Mouse (Mus musculus) Muller cell, postnatal 12 days (primary cell): ENCODE measurements around the gene Wnt1.
"Not testable (repeated sequence)": the region's sequence is repeated elsewhere in the genome, so short reads cannot be mapped to it uniquely, and the experiment has no call there.

ENCODE experiments used
- DNase-seq: peaks from one replicate; pipeline ENCODE4 v3.0.0-alpha.2; 2015; ENCODE audit errors: inconsistent ontology term

Gene Wnt1

DNA sequence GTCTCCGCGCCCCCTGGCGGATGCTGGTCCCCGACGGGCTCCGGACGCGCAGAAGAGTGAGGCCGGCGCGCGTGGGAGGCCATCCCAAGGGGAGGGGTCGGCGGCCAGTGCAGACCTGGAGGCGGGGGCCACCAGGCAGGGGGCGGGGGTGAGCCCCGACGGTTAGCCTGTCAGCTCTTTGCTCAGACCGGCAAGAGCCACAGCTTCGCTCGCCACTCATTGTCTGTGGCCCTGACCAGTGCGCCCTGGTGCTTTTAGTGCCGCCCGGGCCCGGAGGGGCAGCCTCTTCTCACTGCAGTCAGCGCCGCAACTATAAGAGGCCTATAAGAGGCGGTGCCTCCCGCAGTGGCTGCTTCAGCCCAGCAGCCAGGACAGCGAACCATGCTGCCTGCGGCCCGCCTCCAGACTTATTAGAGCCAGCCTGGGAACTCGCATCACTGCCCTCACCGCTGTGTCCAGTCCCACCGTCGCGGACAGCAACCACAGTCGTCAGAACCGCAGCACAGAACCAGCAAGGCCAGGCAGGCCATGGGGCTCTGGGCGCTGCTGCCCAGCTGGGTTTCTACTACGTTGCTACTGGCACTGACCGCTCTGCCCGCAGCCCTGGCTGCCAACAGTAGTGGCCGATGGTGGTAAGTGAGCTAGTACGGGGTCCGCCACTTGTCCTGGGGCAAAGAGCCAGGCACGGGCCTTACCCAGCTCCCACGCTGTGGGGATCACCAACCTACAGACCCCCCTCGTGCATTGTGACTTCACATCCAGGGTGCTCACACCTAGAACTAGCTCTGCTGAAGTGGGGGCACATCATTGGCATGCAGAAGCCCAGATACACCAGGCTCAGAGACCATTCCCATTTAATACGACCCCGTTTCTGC lies at the start of gene Wnt1:
Gene Wnt1, plus strand, starts transcription at position 197 of the 875 bp plus-strand sequence.
- peak; percentile 61 for DNase-seq

DNA sequence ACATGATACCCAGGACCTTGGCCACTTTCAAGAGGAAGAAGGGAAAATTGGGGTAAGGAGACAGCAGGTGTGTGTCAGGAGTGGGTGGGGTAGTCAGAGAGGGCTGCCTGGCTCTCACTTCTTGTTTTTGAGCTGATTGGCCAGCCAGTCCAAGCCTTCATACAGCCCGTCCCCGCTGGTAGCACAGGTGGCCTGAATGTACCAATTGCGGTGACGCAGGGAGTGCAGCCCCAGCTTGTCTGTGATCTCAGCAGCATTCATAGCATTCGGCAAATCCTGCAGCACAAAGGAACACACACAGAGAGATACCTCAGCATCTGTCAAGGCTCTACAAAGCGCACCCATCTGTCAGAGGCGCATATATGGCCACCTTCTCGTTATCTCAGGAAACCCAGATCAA lies 49.4 kb upstream of the Wnt1 start:
- no peak for DNase-seq

DNA sequence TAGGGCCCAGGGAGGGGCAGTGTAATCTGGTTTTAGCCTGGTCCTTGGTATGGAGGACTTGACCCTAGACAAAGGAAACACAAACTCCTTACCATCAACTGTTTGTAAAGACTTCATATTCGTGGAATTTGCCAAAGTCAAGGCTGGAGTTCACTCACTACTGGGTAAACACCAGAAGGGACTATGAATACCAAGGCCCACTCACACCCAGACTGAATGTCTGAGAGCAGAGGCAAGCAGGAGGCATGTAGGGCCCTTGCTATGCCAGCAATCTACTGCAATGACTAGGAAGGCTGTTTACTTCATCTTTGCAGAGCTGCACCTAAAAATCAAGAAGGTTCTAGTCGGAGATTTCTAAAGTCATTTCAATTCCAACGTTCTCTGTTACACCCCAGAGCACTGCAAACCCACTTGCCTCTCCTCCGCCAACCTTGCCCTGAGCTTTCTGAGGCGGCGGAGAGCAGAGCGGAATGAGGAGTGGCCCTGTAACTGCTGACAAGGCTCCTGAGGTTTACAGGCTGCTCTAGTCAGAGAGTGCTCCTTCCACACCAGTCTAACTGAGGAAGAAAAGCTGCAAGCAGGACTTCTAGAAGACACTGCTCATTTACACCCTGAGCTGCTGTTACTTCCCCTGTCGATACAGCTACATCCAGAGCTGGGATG lies 46.8 kb upstream of the Wnt1 start:
- no peak for DNase-seq

DNA sequence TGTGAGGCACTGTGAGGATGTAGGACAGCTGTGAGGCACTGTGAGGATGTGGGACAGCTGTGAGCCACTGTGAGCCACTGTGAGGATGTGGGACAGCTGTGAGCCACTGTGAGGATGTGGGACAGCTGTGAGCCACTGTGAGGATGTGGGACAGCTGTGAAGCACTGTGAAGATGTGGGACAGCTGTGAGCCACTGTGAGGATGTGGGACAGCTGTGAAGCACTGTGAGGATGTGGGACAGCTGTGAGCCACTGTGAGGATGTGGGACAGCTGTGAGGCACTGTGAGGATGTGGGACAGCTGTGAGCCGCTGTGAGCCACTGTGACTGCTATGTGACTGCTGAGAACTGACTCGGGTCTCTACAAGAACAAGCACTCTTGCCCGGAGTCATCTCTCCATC lies 45.8 kb upstream of the Wnt1 start:
- not testable (repeated sequence) for DNase-seq

DNA sequence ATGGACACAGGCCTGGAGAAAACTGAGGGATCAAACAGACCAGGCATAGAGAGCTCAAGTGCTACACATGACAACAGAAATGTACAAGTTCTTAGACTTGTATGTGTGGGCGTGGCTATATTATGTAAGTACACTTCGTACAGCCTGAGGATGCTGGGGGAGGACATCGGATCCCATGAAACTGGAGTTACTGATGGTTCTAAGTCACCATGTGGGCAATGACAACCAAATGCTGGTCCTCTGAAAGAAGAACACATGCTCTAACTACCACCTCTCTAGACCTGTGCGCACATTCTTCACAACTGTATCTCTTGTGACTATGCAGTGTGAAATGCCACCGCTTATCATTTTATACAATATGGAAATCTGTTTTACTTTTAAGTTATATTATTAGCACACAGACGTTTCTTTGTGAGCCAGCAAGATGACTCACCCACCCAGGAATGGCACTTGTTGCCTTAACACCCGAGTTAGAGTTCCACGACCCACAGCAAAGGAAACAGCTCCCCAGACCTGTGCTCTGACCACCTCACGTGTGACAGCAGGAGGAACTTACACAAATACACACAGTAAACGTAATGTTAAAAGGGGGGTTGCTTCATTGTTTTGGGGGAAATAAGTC lies 43.2 kb upstream of the Wnt1 start:
- peak; percentile 18 for DNase-seq

DNA sequence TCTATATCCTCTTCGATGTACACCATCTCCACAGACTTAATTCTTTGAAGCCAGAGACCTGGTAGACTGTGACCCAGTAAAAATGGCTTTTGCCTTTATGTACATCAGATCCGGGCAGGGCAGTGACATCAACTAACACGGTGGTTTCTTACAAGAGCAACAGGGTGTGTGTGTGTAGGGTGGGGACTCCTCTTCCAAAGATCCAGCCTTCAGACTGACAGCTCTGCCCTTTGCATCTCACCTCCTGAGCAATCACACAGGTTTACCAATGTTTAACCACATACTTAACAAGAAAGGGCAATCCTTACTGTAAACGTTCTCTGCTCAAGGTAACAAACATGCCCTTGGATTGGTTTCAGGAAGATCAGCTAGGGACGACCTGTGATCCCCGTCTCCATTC lies 42.4 kb upstream of the Wnt1 start:
- no peak for DNase-seq

DNA sequence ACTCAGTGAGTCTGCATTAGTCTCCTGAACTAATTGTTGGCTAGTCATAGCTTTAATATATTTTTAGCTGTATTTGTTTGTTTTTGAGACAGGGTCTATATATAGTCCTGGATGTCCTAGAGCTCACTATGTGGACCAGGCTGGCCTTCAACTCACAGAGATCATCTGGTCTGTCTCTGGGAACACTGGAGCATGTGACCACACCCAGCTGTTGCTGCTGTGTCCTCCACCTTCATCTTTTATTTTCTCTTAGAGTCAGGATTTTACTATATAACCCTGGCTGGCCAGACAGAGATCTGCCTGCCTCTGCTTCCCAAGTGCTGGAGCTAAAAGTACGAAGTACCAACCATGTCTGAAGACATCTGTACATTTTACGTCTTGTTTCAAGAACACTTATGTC lies 40.6 kb upstream of the Wnt1 start:
- no peak for DNase-seq

DNA sequence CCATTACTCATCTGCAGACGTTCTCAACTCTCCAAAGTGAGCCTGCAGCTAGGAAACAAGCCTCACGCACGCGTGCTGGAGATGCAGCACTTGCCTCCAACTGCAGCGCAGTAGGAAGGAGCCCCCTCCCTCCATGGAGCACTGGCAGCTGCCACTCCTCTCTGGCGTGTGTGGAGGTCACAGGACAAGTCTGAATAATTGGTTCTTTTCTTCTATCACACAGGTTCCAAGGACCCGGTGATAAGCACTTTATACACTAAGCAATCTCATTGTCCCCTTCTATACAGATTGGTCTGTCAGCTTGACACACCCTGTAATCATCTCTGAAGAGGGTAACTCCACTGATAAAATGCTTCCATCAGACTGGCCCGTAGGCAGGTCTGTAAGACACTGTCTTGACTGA lies 36.6 kb upstream of the Wnt1 start:
- DNase-seq, result no peak

DNA sequence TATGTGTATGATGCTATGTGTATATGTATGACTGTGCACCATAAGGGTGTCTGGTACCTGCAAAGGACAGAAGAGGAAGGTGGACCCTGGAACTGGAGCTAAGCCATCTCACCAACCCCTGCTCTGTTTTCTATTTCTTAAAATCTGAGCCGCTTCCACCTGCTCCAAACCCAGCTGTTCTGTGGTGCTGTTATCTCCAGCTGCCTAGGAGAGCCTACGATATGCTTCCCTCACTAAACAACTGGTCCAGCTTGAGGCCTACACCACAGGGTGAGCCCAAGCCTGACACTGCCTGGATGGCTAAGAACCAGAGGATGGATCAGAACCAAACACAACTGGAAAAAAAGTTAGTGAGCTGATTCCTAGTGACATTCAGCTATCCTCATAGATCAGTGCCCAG lies 35.5 kb upstream of the Wnt1 start:
- no peak for DNase-seq

DNA sequence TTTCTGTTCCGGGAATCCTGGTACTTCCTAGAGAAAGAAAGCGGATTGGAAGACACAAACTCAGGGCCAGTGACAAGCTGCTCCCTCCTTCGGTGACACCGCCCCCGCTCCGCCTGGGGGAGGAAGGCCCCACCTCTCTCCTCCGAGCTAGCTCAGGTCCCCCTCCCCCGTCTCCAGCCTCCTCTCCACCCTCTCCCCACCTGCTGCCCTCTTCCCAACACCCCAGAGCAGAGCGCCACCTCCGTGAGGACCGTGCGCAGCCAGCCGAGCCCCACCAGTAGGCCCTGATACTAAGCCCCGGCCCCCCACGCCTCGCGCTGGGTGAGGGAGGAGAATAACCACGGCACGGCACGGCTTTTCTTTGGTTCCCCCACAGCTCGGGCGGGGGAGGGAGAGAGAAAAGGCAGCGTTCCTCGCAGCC lies 27.4 kb upstream of the Wnt1 start:
- peak; percentile 94 for DNase-seq

DNA sequence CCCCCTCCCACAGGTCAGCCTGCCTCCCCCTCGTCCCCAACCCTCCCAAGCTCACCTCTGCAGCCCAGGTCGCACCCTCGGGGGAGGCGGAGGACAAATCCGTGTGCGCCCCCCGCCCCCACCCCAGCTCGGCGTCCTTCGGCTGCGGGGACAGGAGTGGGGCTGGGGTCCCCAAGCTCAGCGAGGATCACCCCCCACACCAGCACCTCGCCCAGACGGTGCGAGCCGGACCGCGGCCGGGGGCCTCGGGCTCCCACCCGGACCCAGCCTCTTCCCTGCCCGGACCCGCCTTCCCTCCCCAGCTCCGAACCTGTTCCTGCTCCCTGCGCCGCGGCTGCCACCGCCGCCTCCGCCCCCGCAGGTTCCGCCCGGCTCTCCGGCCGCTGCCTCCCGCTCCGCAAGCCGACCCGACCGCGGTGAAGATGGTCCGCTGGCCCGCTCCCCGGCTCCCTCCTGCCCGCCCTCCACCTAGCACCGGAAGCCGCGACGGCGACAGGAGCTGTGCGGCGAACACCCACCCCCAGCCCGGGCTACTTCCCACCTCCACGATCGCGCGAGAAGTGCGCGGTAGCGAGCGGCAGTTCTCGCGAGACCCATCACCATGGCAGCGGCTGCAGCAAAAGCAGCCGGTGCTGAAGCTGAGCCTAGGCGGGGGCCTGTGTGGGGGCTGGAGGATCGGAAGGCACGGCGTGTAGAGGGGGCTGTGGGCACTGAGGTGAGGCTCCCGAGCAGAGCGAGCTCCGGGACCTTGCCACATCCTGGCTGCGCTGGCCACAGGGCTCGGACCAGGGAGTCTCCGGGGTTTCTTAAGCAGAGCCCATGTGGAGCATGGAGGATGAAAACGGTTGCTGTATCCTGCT lies 26.8 kb upstream of the Wnt1 start, which contains the start of gene Arf3:
Gene Arf3, minus strand, starts transcription at position 545 of the 860 bp plus-strand sequence.
- DNase-seq, result peak; percentile 96

DNA sequence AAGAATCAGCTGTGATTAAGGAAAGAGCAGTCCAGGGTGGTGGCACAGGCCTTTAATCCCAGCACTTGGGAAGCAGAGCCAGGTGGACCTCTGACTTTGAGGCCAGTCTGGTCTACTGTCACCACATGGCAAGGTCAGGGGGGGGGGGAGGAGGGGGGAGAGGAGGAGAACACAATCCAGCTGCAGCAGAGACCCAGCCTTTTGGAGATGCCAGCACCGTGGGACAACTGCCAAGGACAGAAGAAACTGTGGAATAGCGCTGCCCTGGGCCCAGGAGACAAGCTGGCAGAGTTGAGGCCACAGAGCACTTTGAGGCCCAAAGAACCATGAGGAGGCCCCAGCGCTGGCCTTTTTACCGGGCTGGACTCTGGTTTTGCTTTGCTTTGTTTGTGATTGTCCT lies 23.7 kb upstream of the Wnt1 start:
- DNase-seq, result no peak

DNA sequence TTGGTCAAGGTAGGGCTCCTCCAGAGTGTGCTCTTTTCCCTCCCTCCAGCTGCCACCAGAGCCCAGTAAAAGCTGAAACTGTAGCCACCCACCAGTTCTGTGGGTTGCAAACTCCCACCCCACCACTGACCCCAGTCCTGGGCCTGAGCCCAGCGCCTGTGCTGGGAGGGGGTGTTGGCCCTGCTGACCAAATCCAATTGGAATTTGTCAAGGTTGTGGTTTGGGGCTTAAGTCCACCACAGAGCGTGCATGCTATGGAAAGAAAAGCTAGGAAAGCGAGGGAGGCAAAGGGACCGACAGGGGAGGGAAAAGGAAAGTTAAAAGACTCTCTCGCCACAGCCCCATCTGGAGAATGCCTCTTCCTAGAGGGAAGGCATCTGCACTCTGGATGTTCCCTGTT lies 21.4 kb upstream of the Wnt1 start:
- peak; percentile 73 for DNase-seq

DNA sequence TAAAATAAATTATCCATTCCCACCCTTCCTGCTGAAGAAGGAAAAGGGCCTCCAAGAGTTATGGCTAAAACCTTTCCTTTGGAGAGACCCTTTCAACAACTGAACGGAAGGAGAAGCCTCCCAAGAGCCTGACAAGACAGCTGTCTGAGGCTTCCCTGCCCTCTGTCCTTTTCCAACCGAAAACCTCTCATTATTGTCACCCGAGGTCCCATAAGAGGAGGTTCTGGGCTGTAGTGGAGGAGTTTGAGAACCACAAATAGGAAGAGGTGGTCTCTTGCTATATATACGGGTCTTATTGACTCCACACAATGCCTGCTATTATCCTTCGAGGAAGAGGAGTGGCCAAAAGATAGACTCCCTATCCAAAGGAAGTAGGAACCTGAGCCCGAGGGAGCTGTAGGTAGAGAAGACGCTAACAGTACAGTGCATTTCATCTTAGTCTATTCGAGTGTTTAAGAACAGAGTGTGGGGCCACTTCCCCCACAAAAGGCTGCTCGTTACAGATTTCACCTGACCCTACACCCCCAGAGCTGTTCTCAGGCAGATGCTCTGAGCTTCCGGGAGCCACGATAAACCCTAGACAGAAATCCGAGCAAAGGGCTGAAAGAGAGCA lies 17.7 kb upstream of the Wnt1 start:
- no peak for DNase-seq

DNA sequence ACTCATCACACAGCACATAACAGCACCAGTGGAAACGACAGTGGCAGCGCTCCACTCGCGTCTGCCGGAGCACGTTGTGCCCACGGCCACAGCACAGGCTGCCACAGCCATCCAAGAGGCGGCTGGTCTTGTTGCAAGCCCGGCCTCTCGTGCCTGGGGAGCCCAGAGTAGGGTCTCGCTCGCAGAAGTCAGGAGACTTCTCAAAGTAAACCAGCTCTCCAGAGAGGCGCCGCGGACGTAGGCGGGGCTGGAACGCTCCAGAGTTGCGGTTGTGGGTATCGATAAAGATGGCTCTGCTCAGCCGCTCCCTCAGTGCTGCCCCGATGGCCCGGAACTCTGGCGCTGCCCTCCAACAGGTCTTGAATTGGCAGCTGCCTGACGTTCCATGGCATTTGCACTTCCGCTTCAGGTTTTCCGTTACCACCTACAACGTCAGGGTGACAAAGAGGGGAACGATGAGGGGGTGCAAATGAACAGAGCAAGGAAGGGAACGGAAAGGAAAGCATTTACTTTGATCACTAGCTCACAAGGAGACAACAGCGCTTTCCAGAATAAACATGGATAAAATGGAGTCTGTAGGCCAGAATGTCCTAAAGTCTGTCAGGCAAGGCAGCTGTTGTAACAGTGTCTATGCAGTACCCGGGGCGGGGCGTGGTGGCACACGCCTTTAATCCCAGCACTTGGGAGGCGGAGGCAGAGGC lies 17.0 kb upstream of the Wnt1 start:
- DNase-seq, result no peak

DNA sequence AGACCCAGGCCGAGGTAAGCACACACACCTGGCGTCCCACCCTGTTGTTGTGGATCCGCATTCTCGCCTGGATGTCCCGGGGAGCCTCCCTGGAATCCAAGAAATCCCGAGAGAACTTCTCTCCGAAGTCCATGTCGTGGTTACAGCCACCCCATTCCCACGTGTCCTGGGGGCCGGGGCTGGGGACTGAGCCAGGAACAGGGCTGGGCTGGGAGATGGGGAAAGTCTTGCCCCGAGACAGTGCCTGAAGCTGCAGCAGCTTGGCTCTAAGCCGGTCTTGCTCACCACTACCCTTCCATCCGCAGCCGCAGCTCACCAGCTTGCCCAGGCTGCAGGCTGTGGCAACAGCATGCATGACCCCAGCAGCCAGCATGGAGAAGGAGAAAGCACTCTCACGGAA lies 15.6 kb upstream of the Wnt1 start:
- DNase-seq, result no peak

DNA sequence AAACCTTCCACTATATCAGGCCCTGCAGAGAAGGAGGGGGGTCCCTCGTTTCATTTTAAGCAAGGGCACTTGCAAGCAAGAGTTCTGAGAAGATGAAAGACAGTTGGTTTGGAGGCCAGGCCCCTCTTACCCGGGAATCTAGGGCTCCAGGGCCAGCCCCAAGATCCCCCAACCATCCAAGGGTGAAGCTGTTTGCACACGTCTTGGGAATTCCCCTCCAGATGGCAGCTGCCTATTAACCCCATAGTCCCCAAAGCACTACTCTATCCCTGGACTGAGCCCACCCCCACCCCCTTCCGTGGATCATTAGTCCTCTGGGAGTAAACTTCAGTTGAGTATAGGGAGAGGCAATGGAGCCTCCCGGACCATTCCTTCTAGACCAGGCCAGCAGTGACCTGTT lies 14.1 kb upstream of the Wnt1 start:
- DNase-seq, result no peak

DNA sequence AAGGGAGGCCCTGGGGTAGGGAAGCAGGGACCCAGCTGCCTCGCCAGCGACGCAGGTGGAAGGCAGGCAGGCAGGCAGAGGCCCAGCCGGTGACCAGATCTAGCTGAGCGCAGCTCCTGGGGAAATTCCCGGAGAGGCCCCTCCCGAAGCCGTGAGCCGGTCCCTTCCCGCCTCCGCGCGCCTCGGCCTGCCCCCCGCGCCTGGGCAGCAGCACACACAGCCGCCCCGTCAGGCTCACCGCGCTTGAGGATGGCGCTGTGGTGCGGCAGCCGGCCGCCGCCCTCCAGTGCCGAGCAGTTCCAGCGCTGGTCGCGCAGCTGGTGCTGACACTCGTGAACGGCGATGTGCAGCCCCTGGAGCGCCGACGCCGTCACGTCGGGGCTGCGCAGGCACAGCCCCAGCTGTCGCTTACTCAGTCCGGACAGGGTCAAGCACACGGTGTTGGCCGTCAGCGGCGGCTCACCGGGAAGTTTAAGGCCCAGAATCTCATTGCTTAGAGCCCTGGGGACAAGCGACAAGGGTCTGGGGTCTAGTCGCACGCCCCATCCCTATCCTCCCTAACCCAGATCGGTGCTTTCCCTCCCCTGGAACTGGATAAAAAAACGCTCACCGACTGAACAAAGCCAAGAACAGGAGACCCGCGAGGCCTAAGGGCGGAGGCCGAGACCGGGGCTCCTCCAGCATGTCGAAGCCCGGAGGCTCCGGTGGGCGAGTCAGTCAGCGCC lies 13.2 kb upstream of the Wnt1 start:
- DNase-seq, result no peak

DNA sequence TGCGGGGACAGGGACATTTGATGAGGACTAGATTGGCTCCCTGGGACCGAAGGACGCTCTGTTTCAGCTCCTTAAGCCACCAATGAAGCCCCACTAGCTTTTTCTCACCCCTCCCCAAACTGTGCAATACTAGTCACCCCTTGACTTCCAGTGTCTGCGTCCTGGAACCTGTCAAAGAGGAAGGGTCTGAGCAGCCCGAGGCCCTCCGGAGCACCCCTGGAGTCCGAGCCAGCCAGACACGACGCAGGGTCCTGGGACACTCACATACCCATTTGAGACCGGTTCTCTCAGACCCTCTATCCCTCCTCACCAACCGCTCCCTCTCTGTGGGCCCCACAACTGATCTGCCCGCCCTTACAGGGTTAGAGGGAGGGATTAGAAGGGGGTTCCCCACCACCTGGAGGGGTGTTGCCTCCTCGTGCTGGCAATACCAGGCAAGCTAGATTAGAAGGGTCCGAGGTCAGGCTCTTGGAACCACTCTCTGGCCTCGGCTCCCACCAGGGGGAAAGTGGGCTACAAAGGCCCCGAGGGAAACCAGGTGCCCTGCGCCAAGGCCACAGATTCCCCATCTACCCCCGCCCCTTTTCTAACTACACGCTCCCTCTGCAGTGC lies 12.5 kb upstream of the Wnt1 start:
- DNase-seq, result no peak

DNA sequence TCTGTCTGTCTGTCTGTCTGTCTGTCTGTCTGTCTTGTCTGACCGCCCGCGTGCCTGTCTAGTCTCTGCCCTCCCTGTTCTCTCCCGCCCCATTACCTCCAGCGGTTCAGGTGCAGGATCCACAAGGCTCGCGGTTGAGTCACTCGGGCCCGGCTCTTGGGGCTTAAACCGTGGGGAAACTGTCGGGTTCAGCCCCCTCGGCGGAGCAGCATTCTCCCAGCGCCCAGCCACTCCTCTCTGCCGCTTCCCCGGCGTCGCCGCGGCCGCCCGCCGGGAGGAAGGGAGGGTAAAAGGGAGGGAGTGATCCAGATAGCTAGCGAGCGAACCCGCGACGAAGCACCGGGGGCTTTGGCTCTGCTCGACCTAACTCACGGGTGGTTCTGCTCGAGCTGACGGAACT lies 11.9 kb upstream of the Wnt1 start, which contains the start of gene Wnt10b:
Gene Wnt10b, minus strand, starts transcription at position 389 of the 400 bp plus-strand sequence.
- no peak for DNase-seq
